Mouse (Mus musculus): Measurements from ENCODE around the gene Crtc3.

The Crtc3 gene

GRCm38 (mm10) chr7:80554180-80555021 is 134.3 kb downstream of the Crtc3 start:
- no peak for DNase-seq (ENCODE audit: low spot score)

- DNase-seq (ENCODE audit: low spot score), result no peak
Measured at GRCm38 (mm10) chr7:80548513-80549260, 140.0 kb downstream of the Crtc3 start.

- DNase-seq (ENCODE audit: low spot score), result no peak
Measured at GRCm38 (mm10) chr7:80542139-80542831, 146.4 kb downstream of the Crtc3 start.

- DNase-seq (ENCODE audit: low spot score), result no peak
Measured at GRCm38 (mm10) chr7:80539581-80539980, 149.1 kb downstream of the Crtc3 start.

Measured in urinary bladder, postnatal 25 days (tissue).